Mouse (Mus musculus): ENCODE measurements around the gene Lars2. TPM values are rescaled to one million over a fixed set of nuclear protein-coding genes. Genes with fewer than 3 reads are reported as not detected.
A peak's percentile ranks its signal among the peaks of the same experiment; 100 is the strongest.

The Lars2 gene
- polyA plus RNA-seq, 1 experiment from 2014 or later = 591 TPM

- H3K27ac ChIP-seq (ENCODE audit: low read length) = no peak overlapping the region
- 91% methylated on average over 2 of the region's 2 CpGs for WGBS
Observed at GRCm38 (mm10) chr9:123489073-123489472, 122.3 kb downstream of the Lars2 start.

GRCm38 (mm10) chr9:123489727-123490343 lies 123.1 kb downstream of the Lars2 start:
- Histone ChIP-seq H3K27ac (ENCODE audit: low read length) (no peak overlapping the region), H3K27me3 (ENCODE audit: control insufficient read depth, insufficient read depth, low read depth, low read length) (no peaks in the 10 kb centered on the region), H3K9ac (ENCODE audit: low read depth, low read length) (no peak overlapping the region), H3K4me3 (ENCODE audit: low read depth, low read length) (no peak overlapping the region), H3K9me3 (replicated peaks; ENCODE audit: control insufficient read depth, low read length, poor library complexity, severe bottlenecking) (no peaks in the 10 kb centered on the region), H3K36me3 (ENCODE audit: control insufficient read depth, insufficient read depth, low read length) (no peaks in the 10 kb centered on the region), H3K4me2 (ENCODE audit: low read length) (no peak overlapping the region), H3K4me1 (ENCODE audit: control insufficient read depth, insufficient read depth, low read length) (peaks cover 4% of the 10 kb centered on the region; the same call in 1 of the 2 replicates)
- ATAC-seq = no peak
- WGBS = 77% methylated on average over 9 of the region's 9 CpGs

More at GRCm38 (mm10) chr9:123489073-123489472, 122.3 kb downstream of the Lars2 start:
- no peaks in the 10 kb centered on the region for H3K36me3 ChIP-seq (ENCODE audit: control insufficient read depth, insufficient read depth, low read length)
- H3K9me3 ChIP-seq (replicated peaks; ENCODE audit: control insufficient read depth, low read length, poor library complexity, severe bottlenecking) = no peaks in the 10 kb centered on the region
- no peak overlapping the region for H3K9ac ChIP-seq (ENCODE audit: low read depth, low read length)
- H3K4me3 ChIP-seq (ENCODE audit: low read depth, low read length) = no peak overlapping the region
- H3K27me3 ChIP-seq (ENCODE audit: control insufficient read depth, insufficient read depth, low read depth, low read length) = no peaks in the 10 kb centered on the region
- ATAC-seq = no peak
- H3K4me2 ChIP-seq (ENCODE audit: low read length) = no peak overlapping the region
- peaks cover 4% of the 10 kb centered on the region; the same call in 1 of the 2 replicates for H3K4me1 ChIP-seq (ENCODE audit: control insufficient read depth, insufficient read depth, low read length)

DNA sequence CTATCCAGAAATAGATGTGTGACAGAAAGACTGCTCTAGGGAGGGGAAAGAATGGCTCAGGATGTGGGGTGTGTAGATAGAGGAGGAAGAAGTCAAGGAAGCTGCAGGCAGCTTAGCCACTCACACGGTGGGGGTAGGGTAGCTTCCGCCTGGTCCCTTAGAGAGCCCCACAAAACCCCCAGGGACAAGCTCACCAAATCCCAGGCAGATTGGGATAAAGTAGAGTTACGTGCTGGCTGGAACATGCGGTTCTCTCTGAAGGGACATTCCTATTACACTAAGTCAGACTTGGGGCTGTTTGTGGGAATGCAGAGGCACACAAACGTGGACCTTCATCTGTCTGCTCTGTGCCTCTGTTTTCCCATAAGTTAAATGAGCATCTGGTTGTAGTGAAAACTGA lies 124.2 kb downstream of the Lars2 start:
- WGBS = 80% methylated on average over 5 of the region's 5 CpGs
- H3K27me3 ChIP-seq (ENCODE audit: control insufficient read depth, insufficient read depth, low read depth, low read length) = no peaks in the 10 kb centered on the region

GRCm38 (mm10) chr9:123491917-123492585 lies 125.3 kb downstream of the Lars2 start:
- Histone ChIP-seq H3K4me3 (ENCODE audit: low read depth, low read length) (no peak overlapping the region), H3K9ac (ENCODE audit: low read depth, low read length) (no peak overlapping the region), H3K36me3 (ENCODE audit: control insufficient read depth, insufficient read depth, low read length) (no peaks in the 10 kb centered on the region), H3K27me3 (ENCODE audit: control insufficient read depth, insufficient read depth, low read depth, low read length) (no peaks in the 10 kb centered on the region), H3K4me1 (ENCODE audit: control insufficient read depth, insufficient read depth, low read length) (peaks cover 4% of the 10 kb centered on the region), H3K4me2 (ENCODE audit: low read length) (no peak overlapping the region), H3K9me3 (replicated peaks; ENCODE audit: control insufficient read depth, low read length, poor library complexity, severe bottlenecking) (no peaks in the 10 kb centered on the region), H3K27ac (ENCODE audit: low read length) (no peak overlapping the region)
- peak; percentile 79 for ATAC-seq
- 65% methylated on average over 9 of the region's 9 CpGs for WGBS

More for the DNA sequence above, 124.2 kb downstream of the Lars2 start:
- H3K9me3 ChIP-seq (replicated peaks; ENCODE audit: control insufficient read depth, low read length, poor library complexity, severe bottlenecking) = no peaks in the 10 kb centered on the region
- no peak overlapping the region for H3K4me3 ChIP-seq (ENCODE audit: low read depth, low read length)
- H3K36me3 ChIP-seq (ENCODE audit: control insufficient read depth, insufficient read depth, low read length) = no peaks in the 10 kb centered on the region
- H3K27ac ChIP-seq (ENCODE audit: low read length) = no peak overlapping the region
- no peak overlapping the region for H3K4me2 ChIP-seq (ENCODE audit: low read length)
- no peak for ATAC-seq
- H3K4me1 ChIP-seq (ENCODE audit: control insufficient read depth, insufficient read depth, low read length) = peaks cover 4% of the 10 kb centered on the region; the same call in 1 of the 2 replicates
- H3K9ac ChIP-seq (ENCODE audit: low read depth, low read length) = no peak overlapping the region

- no peak overlapping the region for H3K4me3 ChIP-seq (ENCODE audit: low read depth, low read length)
- WGBS = 25% methylated on average over 13 of the region's 13 CpGs
- H3K27ac ChIP-seq (ENCODE audit: low read length) = no peak overlapping the region
- no peaks in the 10 kb centered on the region for H3K9me3 ChIP-seq (replicated peaks; ENCODE audit: control insufficient read depth, low read length, poor library complexity, severe bottlenecking)
- no peaks in the 10 kb centered on the region for H3K27me3 ChIP-seq (ENCODE audit: control insufficient read depth, insufficient read depth, low read depth, low read length)
- peaks cover 4% of the 10 kb centered on the region for H3K4me1 ChIP-seq (ENCODE audit: control insufficient read depth, insufficient read depth, low read length)
- no peak for ATAC-seq
- H3K9ac ChIP-seq (ENCODE audit: low read depth, low read length) = no peak overlapping the region
- H3K36me3 ChIP-seq (ENCODE audit: control insufficient read depth, insufficient read depth, low read length) = no peaks in the 10 kb centered on the region
- H3K4me2 ChIP-seq (ENCODE audit: low read length) = peak overlapping the region; percentile 21
Observed at GRCm38 (mm10) chr9:123496665-123497064, 129.9 kb downstream of the Lars2 start.

GRCm38 (mm10) chr9:123497906-123498305 lies 131.2 kb downstream of the Lars2 start:
- no peaks in the 10 kb centered on the region for H3K27me3 ChIP-seq (ENCODE audit: control insufficient read depth, insufficient read depth, low read depth, low read length)

GRCm38 (mm10) chr9:123500480-123500879 lies 133.8 kb downstream of the Lars2 start:
- Histone ChIP-seq H3K4me1 (ENCODE audit: control insufficient read depth, insufficient read depth, low read length) (no peaks in the 10 kb centered on the region; the same call in 1 of the 2 replicates), H3K9me3 (replicated peaks; ENCODE audit: control insufficient read depth, low read length, poor library complexity, severe bottlenecking) (no peaks in the 10 kb centered on the region), H3K27ac (ENCODE audit: low read length) (no peak overlapping the region), H3K4me2 (ENCODE audit: low read length) (no peak overlapping the region), H3K4me3 (ENCODE audit: low read depth, low read length) (no peak overlapping the region), H3K27me3 (ENCODE audit: control insufficient read depth, insufficient read depth, low read depth, low read length) (no peaks in the 10 kb centered on the region), H3K36me3 (ENCODE audit: control insufficient read depth, insufficient read depth, low read length) (no peaks in the 10 kb centered on the region), H3K9ac (ENCODE audit: low read depth, low read length) (no peak overlapping the region)
- 88% methylated on average over 4 of the region's 4 CpGs for WGBS
- ATAC-seq = no peak

More at GRCm38 (mm10) chr9:123497906-123498305, 131.2 kb downstream of the Lars2 start:
- H3K9me3 ChIP-seq (replicated peaks; ENCODE audit: control insufficient read depth, low read length, poor library complexity, severe bottlenecking) = no peaks in the 10 kb centered on the region
- H3K4me1 ChIP-seq (ENCODE audit: control insufficient read depth, insufficient read depth, low read length) = no peaks in the 10 kb centered on the region; the same call in 1 of the 2 replicates
- H3K36me3 ChIP-seq (ENCODE audit: control insufficient read depth, insufficient read depth, low read length) = no peaks in the 10 kb centered on the region
- H3K4me3 ChIP-seq (ENCODE audit: low read depth, low read length) = no peak overlapping the region
- no peak overlapping the region for H3K9ac ChIP-seq (ENCODE audit: low read depth, low read length)
- no peak for ATAC-seq
- 82% methylated on average over 5 of the region's 5 CpGs for WGBS
- H3K4me2 ChIP-seq (ENCODE audit: low read length) = no peak overlapping the region
- H3K27ac ChIP-seq (ENCODE audit: low read length) = no peak overlapping the region

DNA sequence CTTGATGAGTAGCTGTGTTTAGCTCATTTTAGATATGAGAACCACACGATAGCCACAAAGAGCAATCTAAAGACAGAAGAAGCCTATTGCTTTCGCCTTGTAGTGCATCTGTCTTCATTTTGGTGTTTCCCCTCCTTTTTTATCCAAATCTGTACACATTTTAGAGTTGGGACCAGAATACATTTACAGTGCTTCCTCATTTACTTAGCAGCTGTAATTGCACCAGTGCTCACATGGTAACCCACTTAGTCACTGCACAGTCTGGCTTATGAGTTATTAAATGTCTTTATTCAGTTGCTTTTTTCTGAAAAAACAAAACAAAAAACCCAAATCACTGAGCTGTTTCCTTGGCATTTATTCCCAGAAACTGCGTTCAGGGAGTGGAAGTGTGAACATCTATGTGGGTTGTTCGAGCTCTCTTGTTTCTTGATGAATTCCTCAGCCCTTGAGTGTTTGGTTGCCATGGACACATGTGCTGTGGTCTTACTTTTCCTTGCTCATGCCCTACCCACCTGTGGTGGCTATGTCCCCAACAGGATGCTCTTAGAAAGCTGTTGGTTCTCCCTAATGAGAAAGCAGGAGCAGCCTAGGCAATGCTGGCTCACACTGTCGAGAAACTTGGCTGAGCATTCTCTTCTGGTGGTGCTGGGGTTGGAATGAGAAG lies 136.6 kb downstream of the Lars2 start:
- Histone ChIP-seq H3K9me3 (replicated peaks; ENCODE audit: control insufficient read depth, low read length, poor library complexity, severe bottlenecking) (no peaks in the 10 kb centered on the region), H3K36me3 (ENCODE audit: control insufficient read depth, insufficient read depth, low read length) (no peaks in the 10 kb centered on the region), H3K9ac (ENCODE audit: low read depth, low read length) (no peak overlapping the region), H3K27me3 (ENCODE audit: control insufficient read depth, insufficient read depth, low read depth, low read length) (no peaks in the 10 kb centered on the region), H3K4me3 (ENCODE audit: low read depth, low read length) (no peak overlapping the region), H3K4me2 (ENCODE audit: low read length) (no peak overlapping the region), H3K4me1 (ENCODE audit: control insufficient read depth, insufficient read depth, low read length) (no peaks in the 10 kb centered on the region), H3K27ac (ENCODE audit: low read length) (no peak overlapping the region)
- no peak for ATAC-seq
- 76% methylated on average over 5 of the region's 5 CpGs for WGBS

DNA sequence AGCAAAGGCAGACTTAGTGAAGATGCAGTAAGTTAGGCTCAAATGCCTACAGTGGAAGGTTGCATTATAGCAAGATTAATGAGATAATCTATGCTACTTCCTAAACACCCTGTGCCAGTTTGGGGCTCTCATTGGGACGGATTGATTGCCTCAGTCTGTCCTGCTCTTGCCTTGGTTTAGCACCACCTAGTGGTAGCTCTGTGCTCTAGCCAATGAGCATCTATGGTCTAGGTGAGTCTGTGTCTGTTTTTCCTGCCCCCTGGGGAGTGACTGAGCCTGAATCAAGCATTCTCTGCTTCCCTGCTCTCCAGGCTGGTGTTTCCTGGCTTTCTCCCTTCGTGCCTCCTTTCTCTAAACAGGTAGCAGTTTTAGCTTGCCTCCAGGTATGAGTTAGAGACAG lies 137.6 kb downstream of the Lars2 start:
- Histone ChIP-seq H3K27me3 (ENCODE audit: control insufficient read depth, insufficient read depth, low read depth, low read length) (no peaks in the 10 kb centered on the region), H3K4me1 (ENCODE audit: control insufficient read depth, insufficient read depth, low read length) (no peaks in the 10 kb centered on the region; the same call in 1 of the 2 replicates), H3K4me3 (ENCODE audit: low read depth, low read length) (no peak overlapping the region), H3K36me3 (ENCODE audit: control insufficient read depth, insufficient read depth, low read length) (no peaks in the 10 kb centered on the region), H3K4me2 (ENCODE audit: low read length) (no peak overlapping the region), H3K9me3 (replicated peaks; ENCODE audit: control insufficient read depth, low read length, poor library complexity, severe bottlenecking) (no peaks in the 10 kb centered on the region), H3K27ac (ENCODE audit: low read length) (no peak overlapping the region), H3K9ac (ENCODE audit: low read depth, low read length) (no peak overlapping the region)
- ATAC-seq = 0 out of 2 replicates have a peak, but pooled peaks have one; percentile 51
- WGBS = 4% methylated on average over 2 of the region's 2 CpGs

Measured in midbrain, embryonic 16.5 days (tissue).